Mouse (Mus musculus): ENCODE measurements at regions not wholly inside any gene's neighbourhood (a gene's known extent, or its start where the extent isn't known, plus 50 kb on each side); places are given as distances from the start of the nearest gene placed in this dataset.

DNA sequence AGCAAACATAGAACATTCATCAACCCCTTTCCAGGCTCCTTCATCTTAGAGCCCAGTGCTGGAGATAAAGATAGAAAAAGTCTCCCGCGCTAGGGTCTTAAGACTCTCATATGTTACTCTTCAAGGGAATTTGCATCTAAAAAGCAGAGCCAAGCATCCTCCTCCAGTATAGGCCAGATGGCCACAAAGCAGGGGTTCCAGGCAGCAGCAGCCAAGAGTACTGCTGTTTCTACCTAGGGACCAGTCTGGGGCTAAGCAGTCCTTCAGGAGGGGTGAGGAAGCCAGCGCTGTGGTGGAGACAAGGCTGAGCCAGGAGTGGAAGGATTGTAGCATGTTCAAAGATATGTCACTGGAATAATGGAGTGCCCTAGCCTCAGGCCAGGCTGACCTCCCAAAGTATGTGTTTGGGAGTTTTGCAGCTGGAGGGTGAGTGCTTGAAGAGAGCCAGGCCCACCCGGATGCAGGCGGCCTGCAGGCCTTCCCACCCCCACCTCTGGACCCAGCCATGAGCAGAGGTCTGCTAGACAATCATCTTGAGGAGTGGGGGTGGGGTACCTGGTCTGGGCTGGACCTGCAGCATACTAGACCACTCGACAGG lies 88.8 kb upstream of the Prr23a1 start:
- no peak for TF ChIP-seq CTCF (IDR thresholded peaks at IDR 0.05)
- no peak for TF ChIP-seq EP300 (IDR thresholded peaks at IDR 0.05)

Measured in lung, postnatal 0 days (tissue).